Mouse (Mus musculus) layer of hippocampus, adult 8-10 months (tissue): ENCODE results near the gene Pik3r2. TPM values are rescaled to one million over a fixed set of nuclear protein-coding genes. Genes with fewer than 3 reads are reported as not detected.

Experiments used
- DNase-seq, 2 experiments: peaks; one replicate each; pipeline ENCODE4 v3.0.0; 2022; ENCODE audit warnings: low spot score in 2 of 2
- total RNA-seq, 4 experiments: library from RNA; stranded (reverse); gene quantifications; 2 replicates each; pipeline ENCODE4 v1.2.4; 2022

The Pik3r2 gene
- total RNA-seq, 4 experiments from 2014 or later: 145 to 157 (median 153) TPM

GRCm38 (mm10) chr8:70773833-70774232, 2.7 kb downstream of the Pik3r2 start:
- no peak for DNase-seq

GRCm38 (mm10) chr8:70773410-70773809, 3.1 kb downstream of the Pik3r2 start:
- DNase-seq: no peak

GRCm38 (mm10) chr8:70772890-70773289, 3.6 kb downstream of the Pik3r2 start:
- no peak for DNase-seq

GRCm38 (mm10) chr8:70772075-70772474, 4.4 kb downstream of the Pik3r2 start:
- no peak for DNase-seq

GRCm38 (mm10) chr8:70771217-70771616, 5.3 kb downstream of the Pik3r2 start:
- no peak for DNase-seq

GRCm38 (mm10) chr8:70770748-70771147, 5.8 kb downstream of the Pik3r2 start:
- DNase-seq: no peak

- DNase-seq: no peak
These were observed 6.7 kb downstream of the Pik3r2 start for GRCm38 (mm10) chr8:70769858-70770257.

- peak; percentile 90 to 95 for DNase-seq
These were observed 7.2 kb downstream of the Pik3r2 start for GRCm38 (mm10) chr8:70769359-70769758.

- no peak for DNase-seq
These were observed 7.6 kb downstream of the Pik3r2 start for GRCm38 (mm10) chr8:70768956-70769355.

GRCm38 (mm10) chr8:70768231-70768776, 8.2 kb downstream of the Pik3r2 start:
- DNase-seq: no peak

- DNase-seq: no peak
These were observed 9.0 kb downstream of the Pik3r2 start for GRCm38 (mm10) chr8:70767503-70767902.

- no peak for DNase-seq
These were observed 9.7 kb downstream of the Pik3r2 start for GRCm38 (mm10) chr8:70766571-70767440.

GRCm38 (mm10) chr8:70765838-70766570, 10.5 kb downstream of the Pik3r2 start:
- DNase-seq: no peak

- DNase-seq: no peak
These were observed 11.2 kb downstream of the Pik3r2 start for GRCm38 (mm10) chr8:70765329-70765728.

- no peak for DNase-seq
These were observed 11.8 kb downstream of the Pik3r2 start for GRCm38 (mm10) chr8:70764676-70765075.

GRCm38 (mm10) chr8:70764026-70764425, 12.5 kb downstream of the Pik3r2 start:
- DNase-seq: no peak

GRCm38 (mm10) chr8:70763354-70763753, 13.2 kb downstream of the Pik3r2 start:
- no peak for DNase-seq

GRCm38 (mm10) chr8:70762118-70762517, 14.4 kb downstream of the Pik3r2 start:
- no peak for DNase-seq

GRCm38 (mm10) chr8:70760775-70761406, 15.6 kb downstream of the Pik3r2 start, which contains the start of gene Mpv17l2:
Gene Mpv17l2, minus strand, starts transcription at chr8:70760946.
- DNase-seq: peak; percentile 97 to 98

GRCm38 (mm10) chr8:70760350-70760749, 16.2 kb downstream of the Pik3r2 start:
- no peak for DNase-seq
